Mouse (Mus musculus) limb, embryonic 12.5 days (tissue): ENCODE data around the gene Elmod3. TPM values are rescaled to one million over a fixed set of nuclear protein-coding genes. Genes with fewer than 3 reads are reported as not detected.

ENCODE experiments used
- ATAC-seq: fragments of 200-750 bp; cut with Nextera tagmentation; 2 replicates; pipeline ENCODE4 v1.8.0; 2017; ENCODE audit warnings: low read depth, moderate TSS enrichment; ENCODE audit not compliant: insufficient number of reproducible peaks, insufficient read depth, low FRiP score, low TSS enrichment
- H3K27ac ChIP-seq: fragments of 300-500 bp; sonication (generic); 2 replicates; pipeline ENCODE4 v1.5.1; 2016; ENCODE audit warnings: mild to moderate bottlenecking, moderate library complexity
- H3K27me3 ChIP-seq: fragments of 300-500 bp; sonication (generic); 2 replicates; pipeline ENCODE4 v1.6.1; 2016; ENCODE audit warnings: mild to moderate bottlenecking, moderate library complexity
- H3K36me3 ChIP-seq: fragments of 300-500 bp; sonication (generic); 2 replicates; pipeline ENCODE4 v1.6.1; 2016; ENCODE audit warnings: mild to moderate bottlenecking, moderate library complexity
- H3K4me1 ChIP-seq: fragments of 300-500 bp; sonication (generic); replicated peaks from 2 replicates; pipeline ENCODE4 v1.6.1; 2016
- H3K4me2 ChIP-seq: fragments of 300-500 bp; sonication (generic); 2 replicates; pipeline ENCODE4 v1.6.1; 2016; ENCODE audit warnings: mild to moderate bottlenecking, moderate library complexity
- H3K4me3 ChIP-seq: fragments of 300-500 bp; sonication (generic); replicated peaks from 2 replicates; pipeline ENCODE4 v1.5.1; 2016; ENCODE audit warnings: mild to moderate bottlenecking
- H3K9ac ChIP-seq: fragments of 300-500 bp; sonication (generic); replicated peaks from 2 replicates; pipeline ENCODE4 v1.6.1; 2016; ENCODE audit warnings: mild to moderate bottlenecking, moderate library complexity
- H3K9me3 ChIP-seq: fragments of 300-500 bp; sonication (generic); 2 replicates; pipeline ENCODE4 v1.6.1; 2016; ENCODE audit warnings: mild to moderate bottlenecking, moderate library complexity
- WGBS: fragments of 180-500 bp; shearing (Covaris S2); methylation state at CpG from one replicate; pipeline ENCODE4 v1.1.7; 2016; 5-methylcytosine and 5-hydroxymethylcytosine counted together
- polyA plus RNA-seq: library from polyadenylated mRNA; unstranded; fragments of >200 nt; fragmentation: Nextera tagmentation; extraction: Ambion mirVana; gene quantifications from 2 replicates; pipeline ENCODE4 v1.2.1, GENCODE M21; 2016

The Elmod3 gene
- polyA plus RNA-seq, 1 experiment from 2014 or later = 14.8 TPM

- Histone ChIP-seq H3K9ac (no peak overlapping the region), H3K27me3 (no peaks in the 10 kb centered on the region), H3K27ac (no peak overlapping the region), H3K4me2 (no peak overlapping the region), H3K9me3 (no peaks in the 10 kb centered on the region), H3K4me3 (no peak overlapping the region), H3K36me3 (peaks cover 15% of the 10 kb centered on the region), H3K4me1 (no peaks in the 10 kb centered on the region)
- ATAC-seq = no peak
Measured at GRCm38 (mm10) chr6:72590111-72590510, 8.1 kb downstream of the Elmod3 start.

GRCm38 (mm10) chr6:72588307-72588706, 9.9 kb downstream of the Elmod3 start:
- no peak for ATAC-seq
- Histone ChIP-seq H3K9ac (no peak overlapping the region), H3K4me3 (no peak overlapping the region), H3K27me3 (no peaks in the 10 kb centered on the region), H3K9me3 (no peaks in the 10 kb centered on the region), H3K4me1 (no peaks in the 10 kb centered on the region), H3K27ac (no peak overlapping the region), H3K4me2 (no peak overlapping the region), H3K36me3 (peaks cover 24% of the 10 kb centered on the region)

GRCm38 (mm10) chr6:72586701-72587100, 11.5 kb downstream of the Elmod3 start:
- no peak overlapping the region for H3K4me2 ChIP-seq
- ATAC-seq = no peak
- no peak overlapping the region for H3K27ac ChIP-seq
- H3K27me3 ChIP-seq = no peaks in the 10 kb centered on the region
- H3K4me3 ChIP-seq = no peak overlapping the region
- H3K4me1 ChIP-seq = no peaks in the 10 kb centered on the region
- WGBS = 82% methylated on average over 3 of the region's 3 CpGs
- H3K9me3 ChIP-seq = no peaks in the 10 kb centered on the region
- H3K9ac ChIP-seq = no peak overlapping the region
- peaks cover 24% of the 10 kb centered on the region for H3K36me3 ChIP-seq

- Histone ChIP-seq H3K27ac (no peak overlapping the region), H3K9me3 (no peaks in the 10 kb centered on the region), H3K4me3 (no peak overlapping the region), H3K4me1 (no peaks in the 10 kb centered on the region), H3K9ac (no peak overlapping the region), H3K27me3 (no peaks in the 10 kb centered on the region), H3K4me2 (no peak overlapping the region), H3K36me3 (peaks cover 31% of the 10 kb centered on the region)
- WGBS = 90% methylated on average over 11 of the region's 11 CpGs
- no peak for ATAC-seq
Measured at GRCm38 (mm10) chr6:72584154-72584553, 14.1 kb downstream of the Elmod3 start.

- no peaks in the 10 kb centered on the region for H3K9me3 ChIP-seq
- no peak overlapping the region for H3K4me2 ChIP-seq
- H3K9ac ChIP-seq = no peak overlapping the region
- no peak for ATAC-seq
- WGBS = 85% methylated on average over 4 of the region's 4 CpGs
- H3K4me1 ChIP-seq = no peaks in the 10 kb centered on the region
- H3K27ac ChIP-seq = no peak overlapping the region
- H3K27me3 ChIP-seq = no peaks in the 10 kb centered on the region
- H3K36me3 ChIP-seq = peaks cover 31% of the 10 kb centered on the region
- no peak overlapping the region for H3K4me3 ChIP-seq
Measured at GRCm38 (mm10) chr6:72583211-72583839, 14.9 kb downstream of the Elmod3 start.

GRCm38 (mm10) chr6:72581625-72582382, 16.4 kb downstream of the Elmod3 start:
- H3K27ac ChIP-seq = no peak overlapping the region
- no peaks in the 10 kb centered on the region for H3K27me3 ChIP-seq
- H3K4me2 ChIP-seq = no peak overlapping the region
- H3K4me1 ChIP-seq = no peaks in the 10 kb centered on the region
- peaks cover 33% of the 10 kb centered on the region for H3K36me3 ChIP-seq
- no peak overlapping the region for H3K9ac ChIP-seq
- ATAC-seq = no peak
- no peaks in the 10 kb centered on the region for H3K9me3 ChIP-seq
- H3K4me3 ChIP-seq = no peak overlapping the region
- 75% methylated on average over 11 of the region's 11 CpGs for WGBS

GRCm38 (mm10) chr6:72576041-72576440, 22.2 kb downstream of the Elmod3 start:
- Histone ChIP-seq H3K27me3 (no peaks in the 10 kb centered on the region), H3K4me3 (no peak overlapping the region), H3K4me2 (no peak overlapping the region), H3K9me3 (no peaks in the 10 kb centered on the region), H3K4me1 (no peaks in the 10 kb centered on the region), H3K9ac (no peak overlapping the region), H3K27ac (no peak overlapping the region), H3K36me3 (peaks cover 34% of the 10 kb centered on the region)
- no peak for ATAC-seq
- 93% methylated on average over 3 of the region's 3 CpGs for WGBS

- Histone ChIP-seq H3K9ac (no peak overlapping the region), H3K9me3 (no peaks in the 10 kb centered on the region), H3K4me2 (no peak overlapping the region), H3K36me3 (peaks cover 33% of the 10 kb centered on the region), H3K4me3 (no peak overlapping the region), H3K27me3 (no peaks in the 10 kb centered on the region; the same call in 1 of the 2 replicates), H3K27ac (no peak overlapping the region), H3K4me1 (no peaks in the 10 kb centered on the region)
- WGBS = 54% methylated on average over 3 of the region's 3 CpGs
- ATAC-seq = no peak
Measured at GRCm38 (mm10) chr6:72571826-72572225, 26.4 kb downstream of the Elmod3 start.

- H3K36me3 ChIP-seq = peaks cover 26% of the 10 kb centered on the region
- H3K4me3 ChIP-seq = no peak overlapping the region
- no peak overlapping the region for H3K4me2 ChIP-seq
- no peaks in the 10 kb centered on the region; the same call in 1 of the 2 replicates for H3K27me3 ChIP-seq
- no peaks in the 10 kb centered on the region for H3K4me1 ChIP-seq
- no peak overlapping the region for H3K9ac ChIP-seq
- no peaks in the 10 kb centered on the region for H3K9me3 ChIP-seq
- WGBS = 80% methylated on average over 10 of the region's 10 CpGs
- no peak for ATAC-seq
- no peak overlapping the region for H3K27ac ChIP-seq
Measured at GRCm38 (mm10) chr6:72570644-72571397, 27.4 kb downstream of the Elmod3 start.

- H3K4me2 ChIP-seq = no peak overlapping the region
- no peak overlapping the region for H3K9ac ChIP-seq
- H3K4me3 ChIP-seq = no peak overlapping the region
- no peaks in the 10 kb centered on the region; the same call in 1 of the 2 replicates for H3K27me3 ChIP-seq
- 92% methylated on average over 10 of the region's 10 CpGs for WGBS
- H3K4me1 ChIP-seq = peaks cover 5% of the 10 kb centered on the region; the same call in 1 of the 2 replicates
- ATAC-seq = no peak
- no peaks in the 10 kb centered on the region for H3K9me3 ChIP-seq
- H3K36me3 ChIP-seq = peaks cover 22% of the 10 kb centered on the region
- no peak overlapping the region for H3K27ac ChIP-seq
Measured at GRCm38 (mm10) chr6:72568736-72569135, 29.5 kb downstream of the Elmod3 start.

- Histone ChIP-seq H3K4me2 (no peak overlapping the region), H3K4me3 (no peak overlapping the region), H3K9me3 (no peaks in the 10 kb centered on the region), H3K36me3 (peaks cover 15% of the 10 kb centered on the region; the same call in 1 of the 2 replicates), H3K27me3 (no peaks in the 10 kb centered on the region; the same call in 1 of the 2 replicates), H3K4me1 (peaks cover 14% of the 10 kb centered on the region), H3K9ac (no peak overlapping the region), H3K27ac (no peak overlapping the region)
- 84% methylated on average over 5 of the region's 5 CpGs for WGBS
- ATAC-seq = no peak
Measured at GRCm38 (mm10) chr6:72567508-72567907, 30.7 kb downstream of the Elmod3 start.
